Mouse (Mus musculus): Measurements from ENCODE around the gene Ankrd27.

- TF ChIP-seq CTCF (IDR thresholded peaks at IDR 0.05; ENCODE audit: control insufficient read depth, insufficient read depth, insufficient replicate concordance, low read depth, low read length) (no peak), POLR2A (IDR thresholded peaks at IDR 0.05; ENCODE audit: control insufficient read depth, low read depth, low read length) (no peak)
These were observed 77.8 kb downstream of the Ankrd27 start for GRCm38 (mm10) chr7:35663790-35664376.

All from testis, adult 2 months (tissue).